Mouse (Mus musculus) lung, postnatal 0 days (tissue): ENCODE measurements around the gene BC053393. TPM values are rescaled to one million over a fixed set of nuclear protein-coding genes. Genes with fewer than 3 reads are reported as not detected.

ENCODE experiments used
- ATAC-seq: fragments of 200-750 bp; cut with Nextera tagmentation; 2 replicates; pipeline ENCODE4 v1.8.0; 2017; ENCODE audit warnings: moderate library complexity
- DNase-seq: peaks from one replicate; pipeline ENCODE4 v3.0.0-alpha.2; 2016; ENCODE audit warnings: low spot score
- H3K27ac ChIP-seq: fragments of 300-500 bp; sonication (generic); 2 replicates; pipeline ENCODE4 v1.5.1; 2014; ENCODE audit warnings: antibody characterized with exemption, mild to moderate bottlenecking, low read length, mixed read lengths
- H3K27me3 ChIP-seq: fragments of 300-500 bp; sonication (generic); replicated peaks from 2 replicates; pipeline ENCODE4 v1.6.1; 2014; ENCODE audit warnings: low read length, mixed read lengths; ENCODE audit not compliant: insufficient read depth
- H3K36me3 ChIP-seq: fragments of 300-500 bp; sonication (generic); 2 replicates; pipeline ENCODE4 v1.6.1; 2014; ENCODE audit warnings: low read length, mixed read lengths; ENCODE audit not compliant: insufficient read depth
- H3K4me1 ChIP-seq: fragments of 300-500 bp; sonication (generic); 2 replicates; pipeline ENCODE4 v1.6.1; 2014; ENCODE audit warnings: antibody characterized with exemption, low read depth, low read length, mixed read lengths; ENCODE audit not compliant: insufficient read depth
- H3K4me2 ChIP-seq: fragments of 300-500 bp; sonication (generic); replicated peaks from 2 replicates; pipeline ENCODE4 v1.6.1; 2014; ENCODE audit warnings: low read depth, mild to moderate bottlenecking, low read length, moderate library complexity, mixed read lengths
- H3K4me3 ChIP-seq: fragments of 300-500 bp; sonication (generic); 2 replicates; pipeline ENCODE4 v1.5.1; 2014; ENCODE audit warnings: low read depth, low read length
- H3K9ac ChIP-seq: fragments of 300-500 bp; sonication (generic); replicated peaks from 2 replicates; pipeline ENCODE4 v1.6.1; 2014; ENCODE audit warnings: low read depth, mild to moderate bottlenecking
- H3K9me3 ChIP-seq: fragments of 300-500 bp; sonication (generic); 2 replicates; pipeline ENCODE4 v1.6.1; 2016; ENCODE audit warnings: low read length, mixed read lengths
- CTCF ChIP-seq: IDR thresholded peaks from 2 replicates; pipeline ENCODE4 v1.5.1; 2016; ENCODE audit warnings: antibody characterized with exemption, mild to moderate bottlenecking
- EP300 ChIP-seq: IDR thresholded peaks from 2 replicates; pipeline ENCODE4 v1.6.1; 2016; ENCODE audit warnings: antibody characterized with exemption, mild to moderate bottlenecking, control low read depth
- WGBS: fragments of 180-500 bp; shearing (Covaris S2); extraction: QIAGEN DNeasy Blood & Tissue Kit; methylation state at CpG from one replicate; pipeline ENCODE4 v1.1.7; 2014; 5-methylcytosine and 5-hydroxymethylcytosine counted together
- polyA plus RNA-seq: library from polyadenylated mRNA; unstranded; fragments of >200 nt; fragmentation: Nextera tagmentation; extraction: Ambion mirVana; gene quantifications from 2 replicates; pipeline ENCODE4 v1.2.1, GENCODE M21; 2015

BC053393 gene
- polyA plus RNA-seq, 1 experiment from 2014 or later, result not detected

GRCm38 (mm10) chr11:46552741-46553140 lies 18.6 kb upstream of the BC053393 start:
- no peaks in the 10 kb centered on the region for H3K9me3 ChIP-seq
- no peaks in the 10 kb centered on the region for H3K36me3 ChIP-seq
- H3K9ac ChIP-seq, result no peak overlapping the region
- H3K27me3 ChIP-seq, result no peaks in the 10 kb centered on the region
- no peak overlapping the region for H3K4me3 ChIP-seq
- WGBS, result 93% methylated on average over 3 of the region's 3 CpGs
- ATAC-seq, result no peak
- no peak overlapping the region for H3K4me2 ChIP-seq
- DNase-seq, result no peak
- H3K4me1 ChIP-seq, result no peaks in the 10 kb centered on the region
- TF ChIP-seq EP300 (no peak), CTCF (no peak)
- H3K27ac ChIP-seq, result no peak overlapping the region

GRCm38 (mm10) chr11:46561096-46561495 lies 10.2 kb upstream of the BC053393 start:
- Histone ChIP-seq H3K4me2 (no peak overlapping the region), H3K36me3 (no peaks in the 10 kb centered on the region), H3K9ac (no peak overlapping the region), H3K27me3 (no peaks in the 10 kb centered on the region), H3K4me1 (no peaks in the 10 kb centered on the region), H3K4me3 (no peak overlapping the region), H3K27ac (no peak overlapping the region), H3K9me3 (no peaks in the 10 kb centered on the region)
- 88% methylated on average over 4 of the region's 4 CpGs for WGBS
- TF ChIP-seq CTCF, result no peak
- no peak for TF ChIP-seq EP300
- no peak for ATAC-seq
- DNase-seq, result no peak

DNA sequence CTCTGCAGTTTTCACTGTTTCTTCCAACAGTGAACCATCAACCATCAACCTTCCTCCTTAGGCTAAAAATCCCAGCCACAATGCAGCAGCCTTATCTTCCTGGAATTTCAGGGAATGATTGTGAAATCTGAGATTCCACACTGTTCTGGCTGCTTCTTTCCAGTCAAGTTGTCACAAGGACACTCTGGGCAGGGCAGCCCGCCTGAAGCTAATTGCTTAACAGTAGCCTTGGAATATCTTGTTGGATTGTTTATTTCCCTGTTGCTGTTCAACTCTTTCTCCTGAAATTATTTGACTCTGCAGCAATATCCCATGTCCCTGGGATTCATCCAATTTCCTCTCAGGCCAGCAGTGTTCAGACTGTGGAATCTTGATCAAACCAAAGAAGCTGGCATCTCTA lies 6.7 kb upstream of the BC053393 start:
- Histone ChIP-seq H3K9me3 (no peaks in the 10 kb centered on the region), H3K27ac (no peak overlapping the region), H3K9ac (no peak overlapping the region), H3K4me3 (no peak overlapping the region), H3K4me2 (no peak overlapping the region), H3K4me1 (no peaks in the 10 kb centered on the region), H3K27me3 (no peaks in the 10 kb centered on the region), H3K36me3 (no peaks in the 10 kb centered on the region)
- 32% methylated on average over 1 of the region's 1 CpGs for WGBS
- no peak for TF ChIP-seq CTCF
- no peak for TF ChIP-seq EP300
- peak; percentile 49 for ATAC-seq
- peak; percentile 59 for DNase-seq

DNA sequence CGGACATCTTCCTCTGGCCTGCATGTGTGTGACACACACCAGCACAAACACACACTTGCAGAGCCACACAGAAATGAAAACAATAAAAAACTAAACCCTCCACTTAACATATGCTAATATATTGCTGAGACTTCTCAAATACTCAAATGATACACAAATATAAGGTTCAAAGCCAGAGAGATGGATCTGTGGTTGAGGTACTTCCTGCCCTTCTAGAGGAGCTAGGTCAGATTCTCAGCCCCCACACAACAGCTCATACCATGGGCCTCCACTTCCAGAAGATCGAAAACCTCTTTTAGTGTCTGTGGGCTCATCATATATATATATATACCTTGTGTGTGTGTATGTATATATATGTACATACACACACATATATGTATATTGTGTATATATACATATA lies 5.4 kb upstream of the BC053393 start:
- WGBS, result 84% methylated on average over 2 of the region's 2 CpGs
- no peak for DNase-seq
- no peak overlapping the region for H3K27ac ChIP-seq
- H3K9ac ChIP-seq, result no peak overlapping the region
- no peaks in the 10 kb centered on the region for H3K4me1 ChIP-seq
- H3K4me2 ChIP-seq, result no peak overlapping the region
- ATAC-seq, result no peak
- H3K4me3 ChIP-seq, result no peak overlapping the region
- no peaks in the 10 kb centered on the region for H3K27me3 ChIP-seq
- no peaks in the 10 kb centered on the region for H3K9me3 ChIP-seq
- H3K36me3 ChIP-seq, result no peaks in the 10 kb centered on the region
- TF ChIP-seq CTCF (no peak), EP300 (no peak)

- Histone ChIP-seq H3K4me1 (no peaks in the 10 kb centered on the region), H3K9me3 (no peaks in the 10 kb centered on the region), H3K27me3 (no peaks in the 10 kb centered on the region), H3K9ac (no peak overlapping the region), H3K27ac (no peak overlapping the region), H3K36me3 (no peaks in the 10 kb centered on the region), H3K4me3 (no peak overlapping the region), H3K4me2 (no peak overlapping the region)
- TF ChIP-seq EP300, result no peak
- no peak for TF ChIP-seq CTCF
- ATAC-seq (no peak), DNase-seq (no peak)
- WGBS, result 70% methylated on average over 1 of the region's 1 CpGs
Measured at GRCm38 (mm10) chr11:46569107-46569506, 2.2 kb upstream of the BC053393 start.

DNA sequence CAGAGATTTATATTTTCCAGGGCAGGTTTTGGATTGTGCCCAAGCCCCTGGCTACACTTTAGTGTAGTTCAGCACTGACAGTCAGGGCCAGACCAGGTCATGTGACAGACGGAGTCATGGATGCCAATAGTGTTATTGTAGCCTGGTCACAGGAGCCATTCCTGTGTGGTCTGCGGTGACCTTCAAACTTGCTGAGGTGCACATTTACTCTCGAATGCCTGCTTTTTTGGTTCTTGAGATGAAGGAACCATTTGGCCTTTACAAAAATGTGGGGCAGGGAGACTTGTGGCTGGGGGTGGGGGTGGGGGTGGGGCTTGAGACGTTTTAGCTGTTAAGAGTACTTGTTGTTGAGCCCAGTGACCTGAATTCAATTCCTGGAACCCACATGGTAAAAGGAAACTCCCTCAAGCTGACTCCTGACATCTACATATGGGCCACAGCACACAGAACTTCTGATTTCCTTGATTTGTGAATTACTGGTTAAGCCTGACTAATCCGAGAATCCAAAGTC lies 7.5 kb downstream of the BC053393 start:
- H3K9ac ChIP-seq, result no peak overlapping the region
- H3K27ac ChIP-seq, result no peak overlapping the region
- DNase-seq (no peak), ATAC-seq (no peak)
- no peak overlapping the region for H3K4me3 ChIP-seq
- H3K36me3 ChIP-seq, result no peaks in the 10 kb centered on the region
- 40% methylated on average over 5 of the region's 5 CpGs for WGBS
- H3K9me3 ChIP-seq, result no peaks in the 10 kb centered on the region
- no peak for TF ChIP-seq EP300
- no peak for TF ChIP-seq CTCF
- no peaks in the 10 kb centered on the region for H3K27me3 ChIP-seq
- no peaks in the 10 kb centered on the region for H3K4me1 ChIP-seq
- H3K4me2 ChIP-seq, result no peak overlapping the region

DNA sequence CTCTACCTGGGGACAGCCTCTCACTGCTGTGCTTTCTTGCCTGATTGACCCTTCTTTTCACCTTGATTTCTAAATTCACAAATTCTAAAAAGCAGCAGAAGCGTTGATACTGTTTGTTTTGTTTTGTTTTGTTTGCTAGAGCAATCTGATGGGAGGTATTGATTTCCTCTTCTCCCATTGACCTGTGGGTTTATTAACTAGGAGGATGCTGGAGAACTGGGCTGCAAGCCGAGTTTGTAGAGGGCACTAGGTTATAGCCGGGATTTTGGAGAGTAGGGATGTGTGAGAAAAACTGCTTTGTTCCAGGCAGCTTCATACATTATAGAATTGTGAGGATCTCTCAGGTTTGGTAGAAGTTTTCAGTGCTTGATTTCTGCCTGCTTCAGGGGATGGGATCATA lies 9.1 kb downstream of the BC053393 start:
- H3K27me3 ChIP-seq, result no peaks in the 10 kb centered on the region
- H3K4me3 ChIP-seq, result no peak overlapping the region
- DNase-seq (no peak), ATAC-seq (no peak)
- no peaks in the 10 kb centered on the region for H3K36me3 ChIP-seq
- H3K9me3 ChIP-seq, result no peaks in the 10 kb centered on the region
- no peak overlapping the region for H3K4me2 ChIP-seq
- no peak for TF ChIP-seq CTCF
- no peak for TF ChIP-seq EP300
- no peaks in the 10 kb centered on the region for H3K4me1 ChIP-seq
- no peak overlapping the region for H3K27ac ChIP-seq
- 67% methylated on average over 3 of the region's 3 CpGs for WGBS
- no peak overlapping the region for H3K9ac ChIP-seq
